Mouse (Mus musculus): Measurements from ENCODE around the gene Sec61a2.

Gene Sec61a2

GRCm38 (mm10) chr2:5877446-5877845, 17.8 kb downstream of the Sec61a2 start:
- no peak for DNase-seq

GRCm38 (mm10) chr2:5869746-5870145, 25.5 kb downstream of the Sec61a2 start:
- no peak for DNase-seq

- DNase-seq, result no peak
Observed at GRCm38 (mm10) chr2:5867681-5868080, 27.6 kb downstream of the Sec61a2 start.

GRCm38 (mm10) chr2:5862834-5863233, 32.4 kb downstream of the Sec61a2 start, which contains the start of gene Gm13199:
Gene Gm13199, minus strand, starts transcription at chr2:5862934.
- no peak for DNase-seq

- DNase-seq, result no peak
Observed at GRCm38 (mm10) chr2:5851866-5852265, 43.4 kb downstream of the Sec61a2 start.

- no peak for DNase-seq
Observed at GRCm38 (mm10) chr2:5851116-5851515, 44.1 kb downstream of the Sec61a2 start.

- DNase-seq, result no peak
Observed at GRCm38 (mm10) chr2:5845826-5846225, 49.4 kb downstream of the Sec61a2 start.

GRCm38 (mm10) chr2:5844873-5845631, 50.2 kb downstream of the Sec61a2 start, which contains the start of the genes Nudt5 and Cdc123:
Gene Nudt5, plus strand, starts transcription at chr2:5845019.
Gene Cdc123, minus strand, starts transcription at chr2:5845164.
- peak; percentile 85 for DNase-seq

- DNase-seq, result no peak
Observed at GRCm38 (mm10) chr2:5844181-5844872, 50.9 kb downstream of the Sec61a2 start.

- no peak for DNase-seq
Observed at GRCm38 (mm10) chr2:5840815-5841214, 54.4 kb downstream of the Sec61a2 start.

- DNase-seq, result no peak
Observed at GRCm38 (mm10) chr2:5825265-5825913, 69.8 kb downstream of the Sec61a2 start.

GRCm38 (mm10) chr2:5824685-5825084, 70.5 kb downstream of the Sec61a2 start:
- DNase-seq, result no peak

- no peak for DNase-seq
Observed at GRCm38 (mm10) chr2:5824213-5824612, 71.0 kb downstream of the Sec61a2 start.

- DNase-seq, result no peak
Observed at GRCm38 (mm10) chr2:5822449-5822848, 72.8 kb downstream of the Sec61a2 start.

GRCm38 (mm10) chr2:5821264-5821663, 74.0 kb downstream of the Sec61a2 start:
- no peak for DNase-seq
